ENCODE assay signal across 27 mouse cellular contexts in genomic region chr14:18201413-18201812, GRCm38 (mm10). TPM values are rescaled to one million over a fixed set of nuclear protein-coding genes. Genes with fewer than 3 reads are reported as not detected.
A peak's percentile ranks its signal among the peaks of the same experiment; 100 is the strongest.
DNase-seq lines count a peak whose midpoint lies in the region; ATAC-seq and TF ChIP-seq lines count a peak whose summit lies in the region.
"Had no signal": no experiment of that assay in that cellular context is flagged by ENCODE, and none has a peak within 500 bp of the region (broad histone marks: within the 10 kb centered on the region; RNA-seq: fewer than 3 reads in every experiment).

No protein-coding gene starts in this region.

- H3K36me3 ChIP-seq in hindbrain, embryonic 16.5 days (ENCODE audit: control insufficient read depth, insufficient read depth, low read length), result no peaks in the 10 kb centered on the region
- no peaks in the 10 kb centered on the region for H3K36me3 ChIP-seq in hindbrain, embryonic 14.5 days (replicated peaks; ENCODE audit: control insufficient read depth, insufficient read depth)
- H3K36me3 ChIP-seq in megakaryocyte, embryonic 14.5 days (replicated peaks; ENCODE audit: low read length), result no peaks in the 10 kb centered on the region
- peaks cover 10% of the 10 kb centered on the region for H3K36me3 ChIP-seq in myocyte (ENCODE audit: control insufficient read depth, insufficient read depth)
- H3K36me3 ChIP-seq: embryonic facial prominence, embryonic 13.5 days; forebrain, embryonic 12.5 days; hindbrain, embryonic 10.5 days; neural tube, embryonic 15.5 days; stomach, embryonic 15.5 days had no signal

- no peaks in the 10 kb centered on the region; the same call in 1 of the 2 replicates for H3K9me3 ChIP-seq in hindbrain, embryonic 16.5 days (ENCODE audit: control insufficient read depth, low read length)
- H3K9me3 ChIP-seq in hindbrain, embryonic 14.5 days (ENCODE audit: control insufficient read depth, low read length), result 0 out of 2 replicates have a peak, but pooled peaks cover 13% of the 10 kb centered on the region
- H3K9me3 ChIP-seq in megakaryocyte, embryonic 14.5 days, result no peaks in the 10 kb centered on the region
- H3K9me3 ChIP-seq: forebrain, embryonic 12.5 days; neural tube, embryonic 15.5 days; stomach, embryonic 15.5 days had no signal

- no peaks in the 10 kb centered on the region for H3K4me1 ChIP-seq in hindbrain, embryonic 16.5 days (ENCODE audit: control insufficient read depth, insufficient read depth, low read depth, low read length)
- H3K4me1 ChIP-seq in hindbrain, embryonic 14.5 days (replicated peaks; ENCODE audit: control insufficient read depth, insufficient read depth, low read length), result no peaks in the 10 kb centered on the region
- H3K4me1 ChIP-seq in megakaryocyte, embryonic 14.5 days, result no peaks in the 10 kb centered on the region
- H3K4me1 ChIP-seq: embryonic facial prominence, embryonic 13.5 days; forebrain, embryonic 12.5 days; hindbrain, embryonic 10.5 days; neural tube, embryonic 15.5 days; stomach, embryonic 15.5 days had no signal

- 93% methylated on average over 5 of the region's 5 CpGs for WGBS in hindbrain, embryonic 16.5 days
- 93% methylated on average over 5 of the region's 5 CpGs for WGBS in hindbrain, embryonic 14.5 days

- no peaks in the 10 kb centered on the region for H3K27me3 ChIP-seq in hindbrain, embryonic 16.5 days (replicated peaks; ENCODE audit: control insufficient read depth, insufficient read depth, low read length)
- no peaks in the 10 kb centered on the region for H3K27me3 ChIP-seq in hindbrain, embryonic 14.5 days (ENCODE audit: control insufficient read depth, insufficient read depth, low read length)
- no peaks in the 10 kb centered on the region for H3K27me3 ChIP-seq in megakaryocyte, embryonic 14.5 days (replicated peaks)
- no peaks in the 10 kb centered on the region for H3K27me3 ChIP-seq in myocyte (ENCODE audit: control insufficient read depth, insufficient read depth, insufficient read length)
- H3K27me3 ChIP-seq: embryonic facial prominence, embryonic 13.5 days; forebrain, embryonic 12.5 days; neural tube, embryonic 15.5 days; stomach, embryonic 15.5 days had no signal

- TF ChIP-seq POLR2A in myocyte (IDR thresholded peaks at IDR 0.05; ENCODE audit: insufficient read length, low read depth), result no peak

- peak; percentile 32 for ATAC-seq in frontal cortex, adult (ENCODE audit: low TSS enrichment)
- 0 out of 2 replicates have a peak, but pooled peaks have one; percentile 20 for ATAC-seq in hindbrain, embryonic 16.5 days
- ATAC-seq in hindbrain, embryonic 14.5 days (ENCODE audit: low FRiP score), result no peak
- ATAC-seq in megakaryocyte, adult 5-6 weeks (ENCODE audit: poor library complexity, severe bottlenecking), result no peak
- ATAC-seq: inflammation-experienced regulatory T-cells, adult 6 months had no signal

- H3K9ac ChIP-seq in hindbrain, embryonic 16.5 days (ENCODE audit: low read depth, low read length), result no peak overlapping the region
- no peak overlapping the region for H3K9ac ChIP-seq in hindbrain, embryonic 14.5 days
- H3K9ac ChIP-seq: embryonic facial prominence, embryonic 13.5 days; forebrain, embryonic 12.5 days; liver, embryonic 14.5 days; lung, embryonic 14.5 days; neural tube, embryonic 15.5 days; stomach, embryonic 15.5 days had no signal

- no peak overlapping the region for H3K27ac ChIP-seq in hindbrain, embryonic 16.5 days (ENCODE audit: low read depth, low read length)
- H3K27ac ChIP-seq in hindbrain, embryonic 14.5 days, result no peak overlapping the region
- H3K27ac ChIP-seq: embryonic facial prominence, embryonic 13.5 days; forebrain, embryonic 12.5 days; hindbrain, embryonic 10.5 days; liver, embryonic 14.5 days; neural tube, embryonic 15.5 days; stomach, embryonic 15.5 days had no signal

- H3K4me3 ChIP-seq in hindbrain, embryonic 16.5 days (ENCODE audit: low read length), result no peak overlapping the region
- H3K4me3 ChIP-seq in hindbrain, embryonic 14.5 days (replicated peaks; ENCODE audit: low read length), result no peak overlapping the region
- H3K4me3 ChIP-seq in megakaryocyte, embryonic 14.5 days (replicated peaks), result peak overlapping the region; percentile 26
- H3K4me3 ChIP-seq in myocyte, result no peak overlapping the region
- H3K4me3 ChIP-seq: embryonic facial prominence, embryonic 13.5 days; erythroblast, embryonic 14.5 days; forebrain, embryonic 12.5 days; hindbrain, embryonic 10.5 days; neural tube, embryonic 15.5 days; stomach, embryonic 15.5 days had no signal

- no peak overlapping the region for H3ac ChIP-seq in myocyte (ENCODE audit: control insufficient read depth, insufficient read length)

- DNase-seq in frontal cortex, postnatal 10 days (ENCODE audit: low spot score in 2 of 2), result no peak
- DNase-seq in hindbrain, embryonic 14.5 days (ENCODE audit: low spot score), result no peak
- DNase-seq in adrenal gland, postnatal 10 days, result no peak
- DNase-seq: adrenal gland, postnatal 36 days; cerebellum, adult 11 months; cerebellum, postnatal 10 days; gastrocnemius, postnatal 14 days; kidney, postnatal 4 days; lung, embryonic 14.5 days; lung, postnatal 4 days; right cerebral cortex, adult 18-20 months; thymus, adult 18-20 months; thymus, postnatal 36 days had no signal

- H3K79me2 ChIP-seq in myocyte (ENCODE audit: control insufficient read depth, insufficient read depth), result no peaks in the 10 kb centered on the region

- no peak overlapping the region for H3K4me2 ChIP-seq in hindbrain, embryonic 16.5 days (ENCODE audit: low read length)
- no peak overlapping the region for H3K4me2 ChIP-seq in hindbrain, embryonic 14.5 days (replicated peaks)
- no peak overlapping the region for H3K4me2 ChIP-seq in myocyte (ENCODE audit: low read depth)
- H3K4me2 ChIP-seq: embryonic facial prominence, embryonic 13.5 days; forebrain, embryonic 12.5 days; lung, embryonic 14.5 days; midbrain, embryonic 11.5 days; neural tube, embryonic 15.5 days; stomach, embryonic 15.5 days had no signal

TF ChIP-seq in myocyte, 11 proteins besides CTCF, POLR2A, EP300 and RAD21:
- TF ChIP-seq TCF12 (IDR thresholded peaks at IDR 0.05; ENCODE audit: insufficient read depth, poor library complexity, severe bottlenecking) (no peak), POLR2AphosphoS2 (IDR thresholded peaks at IDR 0.05; ENCODE audit: insufficient read length, low read depth) (peak; percentile 71)

RNA-seq across cellular contexts. Expression of gene Nr1d2, which starts 37.5 kb away (rescaled TPM):
- 6.6 and 7.1 TPM in 2 replicates for polyA plus RNA-seq in hindbrain, embryonic 16.5 days (2015; fragmentation: Nextera tagmentation; extraction: Ambion mirVana)
- polyA plus RNA-seq in hindbrain, embryonic 14.5 days (2014; fragmentation: Nextera tagmentation; extraction: Ambion mirVana), result 7.9 and 9.7 TPM in 2 replicates
- 0.32 TPM in 1 of 2 replicates, not detected in the other for polyA plus RNA-seq in megakaryocyte, embryonic 14.5 days (2012; ENCODE audit: insufficient read depth, low replicate concordance)
- 3.9 and 6.6 TPM in 2 replicates for total RNA-seq in megakaryocyte, adult 5-6 weeks (2015)
- 5.1 and 6.2 TPM in 2 replicates for total RNA-seq in megakaryocyte, adult 5-6 weeks (2017)
- 7.8 TPM for polyA plus RNA-seq in myocyte (2012; fragmentation: generic; extraction: Trizol)
- 10 to 100 TPM; 32.3 to 51.7 TPM for total RNA-seq in adrenal gland, postnatal 10 days (2021)
- polyA plus RNA-seq: erythroblast, embryonic 14.5 days had no signal

Comparison
In these comparisons a context has a peak if more than half of its experiments do, and no peak if none do; other contexts are left out.
1. ATAC-seq: peak in frontal cortex, adult (single experiment) and hindbrain, embryonic 16.5 days (single experiment); none in hindbrain, embryonic 14.5 days (single experiment) and megakaryocyte, adult 5-6 weeks (single experiment).